Mouse (Mus musculus): ENCODE measurements around the gene Nat8f6. TPM values are rescaled to one million over a fixed set of nuclear protein-coding genes. Genes with fewer than 3 reads are reported as not detected.

Gene Nat8f6
- polyA plus RNA-seq, 1 experiment from 2014 or later, result not detected

Small RNAs within 50 kb of the gene (microRNA-seq; reads per million reads assigned to microRNA genes)
- gene Mir6375 (ENCODE audit: borderline number of aligned reads), result not detected

Other genes with a start within 250 kb of the Nat8f6 start
- 7.6 and 7.8 TPM in 2 replicates for gene Alms1, start 233.4 kb downstream of the Nat8f6 start, polyA plus RNA-seq (2014; fragmentation: Nextera tagmentation; extraction: Ambion mirVana)
- not detected in 2 replicates for gene Nat8f7, start 107.7 kb downstream of the Nat8f6 start, polyA plus RNA-seq (2014; fragmentation: Nextera tagmentation; extraction: Ambion mirVana)
- not detected in 2 replicates for gene Nat8f3, start 55.2 kb downstream of the Nat8f6 start, polyA plus RNA-seq (2014; fragmentation: Nextera tagmentation; extraction: Ambion mirVana)
- gene Nat8f5, start within 50 bp of the Nat8f6 start, polyA plus RNA-seq (2014; fragmentation: Nextera tagmentation; extraction: Ambion mirVana), result not detected in 2 replicates
- not detected in 2 replicates for gene Nat8, start 11.1 kb upstream of the Nat8f6 start, polyA plus RNA-seq (2014; fragmentation: Nextera tagmentation; extraction: Ambion mirVana)
- gene Nat8f2, start 48.2 kb upstream of the Nat8f6 start, polyA plus RNA-seq (2014; fragmentation: Nextera tagmentation; extraction: Ambion mirVana), result not detected in 2 replicates
- 4.0 and 4.1 TPM in 2 replicates for gene Nat8f4, start 83.9 kb upstream of the Nat8f6 start, polyA plus RNA-seq (2014; fragmentation: Nextera tagmentation; extraction: Ambion mirVana)
- 29.7 and 39.7 TPM in 2 replicates for gene Tprkb, start 90.9 kb upstream of the Nat8f6 start, polyA plus RNA-seq (2014; fragmentation: Nextera tagmentation; extraction: Ambion mirVana)
- gene Nat8f1, start 94.7 kb upstream of the Nat8f6 start, polyA plus RNA-seq (2014; fragmentation: Nextera tagmentation; extraction: Ambion mirVana), result 4.1 and 6.1 TPM in 2 replicates
- gene Dusp11, start 140.7 kb upstream of the Nat8f6 start, polyA plus RNA-seq (2014; fragmentation: Nextera tagmentation; extraction: Ambion mirVana), result 43.7 and 45.3 TPM in 2 replicates
- not detected in 2 replicates for gene Figla, start 195.2 kb upstream of the Nat8f6 start, polyA plus RNA-seq (2014; fragmentation: Nextera tagmentation; extraction: Ambion mirVana)
- 19.1 and 22.1 TPM in 2 replicates for gene Add2, start 207.7 kb upstream of the Nat8f6 start, polyA plus RNA-seq (2014; fragmentation: Nextera tagmentation; extraction: Ambion mirVana)

All from embryonic facial prominence, embryonic 11.5 days (tissue).